Mouse (Mus musculus): Measurements from ENCODE around the gene Hip1. TPM values are rescaled to one million over a fixed set of nuclear protein-coding genes. Genes with fewer than 3 reads are reported as not detected.

Gene Hip1
- 23.3 and 23.8 TPM in 2 replicates for polyA plus RNA-seq (2015; fragmentation: Nextera tagmentation; extraction: Ambion mirVana)

DNA sequence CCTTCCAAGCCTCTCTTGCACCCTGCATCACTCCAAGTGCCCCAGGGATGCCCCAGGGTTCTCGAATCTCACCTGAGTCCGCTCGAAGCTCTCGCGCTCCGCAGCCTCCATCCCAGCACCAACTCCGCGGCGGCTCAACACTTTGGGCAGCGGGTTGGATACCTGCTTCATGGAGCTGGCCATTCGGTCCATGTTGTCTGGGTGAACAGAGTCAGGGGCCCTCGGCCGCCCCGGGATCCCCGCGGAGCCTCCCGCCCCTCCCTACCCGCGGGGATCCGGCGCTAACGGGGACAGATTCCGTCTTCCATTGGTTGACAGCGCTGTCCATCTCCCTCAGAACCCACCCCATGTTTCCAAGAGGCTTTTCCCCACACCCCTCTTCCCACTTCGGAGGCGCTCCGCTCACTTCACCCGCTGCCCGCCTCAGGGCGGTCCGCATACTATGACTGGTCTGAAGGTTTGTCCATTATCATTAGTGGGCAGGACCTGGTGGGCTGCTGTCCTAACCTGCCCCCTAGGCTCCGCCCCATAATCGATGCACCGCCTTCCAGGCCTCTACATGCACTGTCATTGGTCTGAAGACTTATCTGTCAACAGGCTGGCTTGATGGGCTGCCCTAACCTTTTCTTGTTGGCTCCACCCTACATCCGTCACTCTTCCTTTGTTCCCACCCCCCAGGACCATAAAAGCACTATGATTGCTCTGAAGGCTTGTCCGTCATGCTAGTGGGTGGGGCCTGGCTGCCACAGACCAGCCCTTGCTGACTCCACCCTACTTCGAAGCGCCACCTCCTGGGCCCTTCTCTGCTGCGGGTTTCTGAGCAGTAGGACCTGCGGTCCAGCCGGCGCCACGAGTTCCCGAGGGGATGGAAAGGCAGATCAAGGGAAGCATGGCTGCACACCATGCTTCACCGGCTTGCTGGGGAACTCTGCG, at the start of gene Hip1:
Gene Hip1, minus strand, starts transcription at position 256 of the 933 bp plus-strand sequence.
- Histone ChIP-seq H3K9ac (peak within 1 kb of the TSS; percentile 36; the same call in 1 of the 2 replicates), H3K36me3 (no peaks in the 10 kb centered on the region), H3K27me3 (replicated peaks) (no peaks in the 10 kb centered on the region), H3K4me2 (peak within 1 kb of the TSS; percentile 92), H3K4me1 (peaks cover 6% of the 10 kb centered on the region), H3K4me3 (replicated peaks) (peak within 1 kb of the TSS; percentile 65), H3K9me3 (no peaks in the 10 kb centered on the region), H3K27ac (peak within 1 kb of the TSS; percentile 12; the same call in 1 of the 2 replicates)
- under 1% methylated on average over 46 of the region's 46 CpGs for WGBS
- peak; percentile 98 for ATAC-seq (ENCODE audit: insufficient read depth, low FRiP score, low read depth)

DNA sequence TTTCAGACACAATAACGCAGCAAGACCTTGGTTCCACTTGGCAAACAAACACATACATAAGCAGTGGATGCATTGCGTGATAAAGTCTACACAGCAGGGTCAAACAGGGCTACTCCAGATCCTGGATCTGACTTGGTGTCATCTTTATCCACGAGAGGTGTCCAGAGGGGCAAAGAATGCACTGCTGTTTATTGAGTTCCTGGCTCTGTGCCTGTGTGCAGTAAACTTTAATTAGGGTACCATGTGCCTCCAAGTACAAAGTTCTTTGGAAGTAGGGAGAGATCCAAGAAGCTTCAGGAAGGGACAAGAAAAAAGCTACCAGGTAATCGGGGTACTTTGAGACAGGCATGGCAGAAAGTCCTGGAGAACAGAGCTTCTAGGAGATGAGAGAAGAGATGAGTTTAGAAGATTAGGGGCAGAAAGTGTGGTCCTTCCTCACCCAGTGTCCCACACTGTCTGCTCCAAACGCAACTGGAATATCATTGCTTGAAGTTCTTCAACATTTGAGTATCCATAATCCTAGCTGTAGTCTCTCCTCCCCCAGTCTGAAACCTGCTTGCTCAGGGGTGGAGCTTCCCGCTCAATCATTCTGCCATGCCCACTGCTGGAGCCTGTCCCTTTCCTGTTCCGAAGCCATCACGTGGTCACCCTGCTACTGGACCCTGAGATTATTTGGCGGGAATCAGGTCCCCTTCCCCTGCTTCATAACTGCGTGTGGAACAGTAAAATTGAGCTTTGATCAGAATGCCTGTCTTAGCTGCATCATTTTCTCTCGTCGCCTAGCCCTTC, 45.3 kb upstream of the Hip1 start:
- Histone ChIP-seq H3K9ac (no peak overlapping the region), H3K4me3 (replicated peaks) (no peak overlapping the region), H3K36me3 (no peaks in the 10 kb centered on the region), H3K27ac (no peak overlapping the region), H3K9me3 (no peaks in the 10 kb centered on the region), H3K4me1 (no peaks in the 10 kb centered on the region), H3K4me2 (no peak overlapping the region), H3K27me3 (replicated peaks) (no peaks in the 10 kb centered on the region)
- WGBS: 79% methylated on average over 12 of the region's 12 CpGs
- no peak for ATAC-seq (ENCODE audit: insufficient read depth, low FRiP score, low read depth)

DNA sequence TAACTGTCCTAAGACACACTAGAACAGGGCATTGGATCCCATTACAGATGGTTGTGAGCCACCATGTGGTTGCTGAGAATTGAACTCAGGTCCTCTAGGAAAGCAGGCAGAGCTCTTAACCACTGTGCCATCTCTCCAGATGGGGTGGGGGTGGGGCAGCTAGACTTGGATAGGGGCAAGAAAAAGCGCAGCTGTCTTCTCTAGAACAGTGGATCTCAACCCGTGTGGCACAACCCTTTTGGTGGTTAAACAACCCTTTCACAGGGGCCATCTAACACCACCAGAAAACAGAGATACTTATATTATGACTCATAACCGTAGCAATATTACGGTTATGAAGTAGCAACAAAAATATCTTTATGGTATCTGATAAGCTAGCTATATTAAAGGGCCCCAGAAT, 42.8 kb upstream of the Hip1 start:
- Histone ChIP-seq H3K9me3 (no peaks in the 10 kb centered on the region), H3K4me2 (no peak overlapping the region), H3K4me1 (no peaks in the 10 kb centered on the region), H3K27ac (no peak overlapping the region), H3K27me3 (replicated peaks) (no peaks in the 10 kb centered on the region), H3K9ac (no peak overlapping the region), H3K36me3 (no peaks in the 10 kb centered on the region), H3K4me3 (replicated peaks) (no peak overlapping the region)
- 77% methylated on average over 4 of the region's 4 CpGs for WGBS
- ATAC-seq (ENCODE audit: insufficient read depth, low FRiP score, low read depth): no peak

DNA sequence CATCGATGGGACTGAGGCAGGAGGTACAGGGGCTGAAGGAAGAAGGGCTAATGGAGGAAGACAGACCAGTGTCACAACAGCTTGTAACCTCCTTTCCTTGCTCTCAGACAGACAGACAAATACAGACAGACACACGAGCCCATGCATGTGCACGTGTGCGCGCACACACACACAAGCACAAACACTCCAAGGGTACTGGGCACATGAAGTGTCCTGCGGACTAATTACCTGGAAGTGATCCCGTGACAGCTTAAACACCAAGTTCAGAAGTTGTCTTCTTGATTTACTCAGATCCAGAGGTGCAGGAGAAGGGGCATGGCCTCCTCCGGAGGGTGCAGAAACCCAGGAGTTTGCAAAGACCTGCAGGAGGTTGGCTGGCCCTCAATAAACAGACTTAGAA, 40.8 kb upstream of the Hip1 start:
- H3K27ac ChIP-seq: no peak overlapping the region
- H3K36me3 ChIP-seq: no peaks in the 10 kb centered on the region
- no peaks in the 10 kb centered on the region for H3K27me3 ChIP-seq (replicated peaks)
- H3K9me3 ChIP-seq: no peaks in the 10 kb centered on the region
- H3K4me1 ChIP-seq: no peaks in the 10 kb centered on the region
- no peak overlapping the region for H3K4me3 ChIP-seq (replicated peaks)
- H3K9ac ChIP-seq: no peak overlapping the region
- ATAC-seq (ENCODE audit: insufficient read depth, low FRiP score, low read depth): no peak
- H3K4me2 ChIP-seq: no peak overlapping the region
- WGBS: 85% methylated on average over 8 of the region's 8 CpGs

DNA sequence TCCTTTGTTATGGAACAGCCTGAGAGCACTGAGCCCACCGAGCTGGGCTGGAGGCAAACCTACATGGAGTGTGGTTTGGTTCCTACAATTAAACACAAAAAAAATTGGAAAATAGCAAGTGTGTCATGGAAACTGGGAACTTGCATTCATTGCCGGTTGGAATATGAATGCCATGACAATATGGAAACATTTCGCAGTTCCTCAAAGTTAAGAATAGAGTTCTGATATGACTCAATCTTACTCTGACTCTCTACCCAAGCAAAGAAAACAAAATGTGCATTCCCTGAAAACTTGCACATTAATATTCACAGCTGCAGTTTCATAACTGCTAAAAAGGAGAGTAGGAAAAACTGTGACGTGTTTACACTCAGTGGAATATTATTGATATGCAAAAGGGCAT, 37.4 kb upstream of the Hip1 start:
- no peak for ATAC-seq (ENCODE audit: insufficient read depth, low FRiP score, low read depth)
- H3K4me2 ChIP-seq: no peak overlapping the region
- H3K36me3 ChIP-seq: no peaks in the 10 kb centered on the region
- whole genome bisulfite sequencing: 79% methylated on average over 4 of the region's 4 CpGs
- no peak overlapping the region for H3K4me3 ChIP-seq (replicated peaks)
- no peaks in the 10 kb centered on the region for H3K4me1 ChIP-seq
- H3K9ac ChIP-seq: no peak overlapping the region
- H3K27ac ChIP-seq: no peak overlapping the region
- H3K27me3 ChIP-seq (replicated peaks): no peaks in the 10 kb centered on the region
- H3K9me3 ChIP-seq: no peaks in the 10 kb centered on the region

DNA sequence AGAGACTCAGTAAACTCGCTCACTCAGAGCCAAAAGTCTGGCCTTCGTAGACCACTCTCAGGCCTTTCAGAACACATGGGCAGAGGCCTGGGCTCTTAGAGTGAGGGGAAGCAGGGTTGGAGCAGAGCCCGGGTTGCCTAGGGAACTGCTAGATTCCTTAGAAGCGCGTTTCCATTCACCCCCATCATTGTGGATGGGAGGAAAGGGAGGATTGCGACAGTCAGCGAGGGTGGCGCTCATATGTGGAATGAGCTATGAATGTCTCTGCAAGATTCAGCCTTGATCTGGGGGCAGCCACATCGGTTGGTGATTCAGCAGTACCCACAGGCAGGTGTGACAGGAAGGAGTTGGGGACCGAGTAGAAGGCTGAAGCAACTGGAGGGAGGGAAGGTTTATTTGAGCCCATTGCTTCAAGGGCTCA, 34.4 kb upstream of the Hip1 start:
- H3K9me3 ChIP-seq: no peaks in the 10 kb centered on the region
- ATAC-seq (ENCODE audit: insufficient read depth, low FRiP score, low read depth): no peak
- H3K36me3 ChIP-seq: no peaks in the 10 kb centered on the region
- no peak overlapping the region for H3K9ac ChIP-seq
- no peak overlapping the region for H3K27ac ChIP-seq
- H3K4me1 ChIP-seq: no peaks in the 10 kb centered on the region
- H3K4me2 ChIP-seq: no peak overlapping the region
- 82% methylated on average over 10 of the region's 10 CpGs for WGBS
- no peak overlapping the region for H3K4me3 ChIP-seq (replicated peaks)
- no peaks in the 10 kb centered on the region for H3K27me3 ChIP-seq (replicated peaks)

DNA sequence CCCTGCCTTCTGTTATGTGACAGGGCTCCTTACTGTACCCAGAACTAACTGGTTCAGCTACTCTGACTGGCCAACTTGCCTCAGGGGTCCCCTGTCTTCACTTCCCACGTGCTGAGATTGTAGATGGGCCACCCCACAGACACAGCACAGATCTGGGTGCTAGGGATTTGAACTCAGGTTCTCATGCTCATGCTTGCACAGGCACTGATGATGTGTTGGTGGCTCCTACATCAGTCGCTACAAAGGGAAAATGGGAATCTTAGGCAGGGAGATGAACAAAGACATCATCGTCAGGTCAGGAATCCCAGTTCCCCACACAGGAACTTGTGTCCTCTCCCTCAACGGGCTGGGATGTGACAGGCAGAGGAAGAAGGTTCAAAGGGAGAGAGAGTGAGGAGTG, 31.1 kb upstream of the Hip1 start:
- Histone ChIP-seq H3K4me3 (replicated peaks) (no peak overlapping the region), H3K27ac (no peak overlapping the region), H3K4me1 (no peaks in the 10 kb centered on the region), H3K36me3 (no peaks in the 10 kb centered on the region), H3K4me2 (no peak overlapping the region), H3K9ac (no peak overlapping the region), H3K27me3 (replicated peaks) (no peaks in the 10 kb centered on the region), H3K9me3 (no peaks in the 10 kb centered on the region)
- ATAC-seq (ENCODE audit: insufficient read depth, low FRiP score, low read depth): no peak
- 56% methylated on average over 4 of the region's 4 CpGs for WGBS

DNA sequence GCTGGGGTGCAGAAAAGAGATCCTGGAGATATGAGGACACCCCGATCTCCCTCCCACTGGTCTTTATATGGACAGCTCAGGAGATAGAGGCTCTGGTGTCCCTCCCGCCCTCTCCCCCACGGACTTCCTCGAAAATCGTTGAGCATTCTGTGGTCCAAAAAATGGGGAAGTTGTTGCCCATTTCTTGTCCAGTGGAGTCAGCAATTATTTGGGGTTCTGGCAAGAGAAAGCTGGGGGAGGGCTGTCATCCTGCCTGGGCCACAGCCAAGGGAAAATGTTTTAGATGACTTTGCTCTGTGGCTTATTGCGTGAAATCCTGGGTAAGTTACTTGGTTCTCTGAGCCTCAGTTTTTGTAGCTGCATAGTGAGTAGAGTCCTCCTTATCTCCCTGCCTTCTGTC, 28.1 kb upstream of the Hip1 start, which contains the start of gene Ccl24:
Gene Ccl24, minus strand, starts transcription at position 44 of the 400 bp plus-strand sequence.
- H3K36me3 ChIP-seq: no peaks in the 10 kb centered on the region
- no peak for ATAC-seq (ENCODE audit: insufficient read depth, low FRiP score, low read depth)
- 82% methylated on average over 6 of the region's 6 CpGs for WGBS

DNA sequence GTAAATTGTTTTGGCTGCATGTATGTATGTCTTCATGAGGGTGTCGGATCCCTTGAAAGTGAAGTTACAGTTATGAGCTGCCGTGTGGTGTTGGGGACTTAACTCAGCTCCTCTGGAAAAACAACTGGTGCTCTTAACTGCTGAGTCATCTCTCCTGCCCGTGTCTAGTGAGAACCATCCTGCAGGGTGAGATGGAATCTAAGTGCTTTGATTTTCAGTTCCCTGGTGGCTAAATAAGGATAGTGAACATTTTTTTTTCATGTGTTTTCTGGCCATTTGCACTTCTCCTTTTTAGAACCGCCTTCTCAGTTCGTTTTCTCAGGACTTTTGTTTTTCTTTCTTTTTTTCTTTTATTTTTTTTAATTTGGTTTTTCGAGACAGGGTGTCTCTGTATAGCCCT, 23.8 kb upstream of the Hip1 start:
- Histone ChIP-seq H3K9ac (no peak overlapping the region), H3K36me3 (no peaks in the 10 kb centered on the region), H3K4me3 (replicated peaks) (no peak overlapping the region), H3K4me2 (no peak overlapping the region), H3K27me3 (replicated peaks) (no peaks in the 10 kb centered on the region), H3K27ac (no peak overlapping the region), H3K4me1 (no peaks in the 10 kb centered on the region), H3K9me3 (no peaks in the 10 kb centered on the region)
- ATAC-seq (ENCODE audit: insufficient read depth, low FRiP score, low read depth): no peak
- 63% methylated on average over 6 of the region's 6 CpGs for WGBS

More for the DNA sequence above, 28.1 kb upstream of the Hip1 start, which contains the start of gene Ccl24:
- Histone ChIP-seq H3K9ac (no peak within 1 kb of the TSS), H3K9me3 (no peaks in the 10 kb centered on the region), H3K4me3 (replicated peaks) (no peak within 1 kb of the TSS), H3K27ac (no peak within 1 kb of the TSS), H3K4me2 (no peak within 1 kb of the TSS), H3K4me1 (no peaks in the 10 kb centered on the region), H3K27me3 (replicated peaks) (no peaks in the 10 kb centered on the region)

DNA sequence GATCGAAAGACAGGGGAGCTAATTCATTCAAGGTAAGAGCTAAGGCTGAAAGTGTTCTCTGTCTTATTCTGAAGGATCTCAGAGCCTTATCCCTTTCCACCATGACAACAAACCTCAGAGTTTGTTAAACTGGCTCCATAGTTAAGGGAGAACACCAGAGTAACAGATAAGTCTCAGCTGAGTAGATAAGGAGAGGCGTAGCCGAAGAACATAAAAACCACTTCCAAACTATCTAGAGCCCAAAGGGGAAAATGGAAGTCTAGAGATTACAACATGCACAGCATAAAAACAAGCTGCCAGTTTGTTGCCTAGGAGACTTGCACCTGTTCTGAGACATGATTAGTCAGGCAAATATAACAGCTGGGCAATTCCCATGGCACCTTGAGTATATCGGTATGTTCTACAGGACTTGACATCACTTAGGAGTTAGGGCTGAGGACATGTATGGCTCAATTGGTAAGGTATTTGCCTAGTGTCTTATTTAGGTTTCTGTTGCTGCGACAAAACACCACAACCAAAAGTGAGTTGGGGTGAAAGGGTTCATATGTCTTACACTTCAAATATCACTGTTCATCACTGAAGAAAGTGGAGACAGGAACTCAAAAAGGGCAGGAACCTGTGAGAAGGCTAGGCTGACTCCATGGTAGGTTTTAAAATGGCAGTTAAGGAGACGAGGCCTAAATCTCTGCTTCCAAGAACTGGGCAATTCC, 22.8 kb upstream of the Hip1 start:
- H3K9me3 ChIP-seq: no peaks in the 10 kb centered on the region
- H3K9ac ChIP-seq: no peak overlapping the region
- 79% methylated on average over 6 of the region's 6 CpGs for WGBS
- no peaks in the 10 kb centered on the region for H3K27me3 ChIP-seq (replicated peaks)
- no peaks in the 10 kb centered on the region for H3K36me3 ChIP-seq
- no peak overlapping the region for H3K4me3 ChIP-seq (replicated peaks)
- no peak overlapping the region for H3K27ac ChIP-seq
- H3K4me1 ChIP-seq: no peaks in the 10 kb centered on the region
- no peak for ATAC-seq (ENCODE audit: insufficient read depth, low FRiP score, low read depth)
- H3K4me2 ChIP-seq: no peak overlapping the region

DNA sequence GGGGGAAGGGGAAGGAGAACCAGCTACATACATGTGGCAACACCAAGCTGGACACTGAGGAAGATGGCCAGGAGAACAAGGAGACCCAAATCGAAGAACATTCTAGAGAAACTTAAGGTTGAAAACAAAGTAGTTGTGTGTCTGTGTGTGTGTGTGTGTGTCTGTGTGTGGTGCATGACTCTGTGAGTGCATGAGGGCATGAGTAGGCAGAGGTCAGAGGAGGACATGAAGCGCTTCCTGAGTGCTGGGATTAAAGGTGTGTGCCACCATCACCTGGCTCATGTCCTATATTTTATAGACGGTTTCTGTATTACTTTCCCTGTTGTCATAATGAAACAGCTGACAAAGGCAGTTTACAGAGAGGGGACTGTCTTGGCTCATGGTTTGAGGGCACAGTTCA, 18.5 kb upstream of the Hip1 start, which contains the start of gene Ccl26:
Gene Ccl26, minus strand, starts transcription at position 101 of the 400 bp plus-strand sequence.
- Histone ChIP-seq H3K9me3 (no peaks in the 10 kb centered on the region), H3K27me3 (replicated peaks) (no peaks in the 10 kb centered on the region), H3K9ac (no peak within 1 kb of the TSS), H3K4me1 (no peaks in the 10 kb centered on the region), H3K4me2 (no peak within 1 kb of the TSS), H3K36me3 (no peaks in the 10 kb centered on the region), H3K4me3 (replicated peaks) (no peak within 1 kb of the TSS), H3K27ac (no peak within 1 kb of the TSS)
- 82% methylated on average over 3 of the region's 3 CpGs for WGBS
- ATAC-seq (ENCODE audit: insufficient read depth, low FRiP score, low read depth): no peak
